28 mouse cellular contexts compared by ENCODE assay signal in the genomic region with DNA sequence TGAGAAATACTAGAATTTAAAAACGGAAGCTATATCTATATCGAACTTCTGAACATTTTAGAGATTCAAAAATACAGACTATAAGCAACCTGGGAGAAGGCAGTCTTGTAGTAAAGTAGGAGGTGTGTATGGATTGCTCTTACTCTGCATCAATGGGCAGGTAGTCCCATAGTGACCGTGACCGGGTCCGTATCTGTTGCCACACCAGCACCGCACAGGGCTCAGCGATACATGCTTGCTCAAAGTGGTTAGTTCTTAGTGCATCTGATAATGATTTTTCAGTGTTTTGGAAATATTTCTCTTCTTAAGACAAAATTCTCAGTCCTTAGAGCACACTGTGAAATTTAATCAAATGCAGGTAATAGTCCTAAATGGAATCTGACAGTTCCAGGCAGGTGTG.
"Had no signal": no experiment of that assay in that cellular context is flagged by ENCODE, and none has a peak within 500 bp of the region (broad histone marks: within the 10 kb centered on the region; RNA-seq: fewer than 3 reads in every experiment).

No protein-coding gene starts in this region.

- H3K27ac ChIP-seq: embryonic facial prominence, embryonic 10.5 days; embryonic facial prominence, embryonic 12.5 days; embryonic facial prominence, embryonic 13.5 days; embryonic facial prominence, embryonic 15.5 days; forebrain, embryonic 10.5 days; forebrain, embryonic 12.5 days; forebrain, embryonic 13.5 days; forebrain, embryonic 15.5 days; gastrocnemius, adult 2 months; heart, adult 2 months had no signal

- H3K4me3 ChIP-seq: embryonic facial prominence, embryonic 10.5 days; embryonic facial prominence, embryonic 12.5 days; embryonic facial prominence, embryonic 13.5 days; embryonic facial prominence, embryonic 15.5 days; erythroblast, embryonic 14.5 days; forebrain, embryonic 10.5 days; forebrain, embryonic 12.5 days; forebrain, embryonic 13.5 days; forebrain, embryonic 15.5 days; gastrocnemius, adult 2 months; heart, adult 2 months had no signal

- H3K27me3 ChIP-seq: embryonic facial prominence, embryonic 12.5 days; embryonic facial prominence, embryonic 13.5 days; embryonic facial prominence, embryonic 15.5 days; forebrain, embryonic 12.5 days; forebrain, embryonic 13.5 days; forebrain, embryonic 15.5 days had no signal

- H3K36me3 ChIP-seq: embryonic facial prominence, embryonic 10.5 days; embryonic facial prominence, embryonic 12.5 days; embryonic facial prominence, embryonic 13.5 days; embryonic facial prominence, embryonic 15.5 days; forebrain, embryonic 10.5 days; forebrain, embryonic 12.5 days; forebrain, embryonic 15.5 days had no signal

- H3K4me2 ChIP-seq: embryonic facial prominence, embryonic 12.5 days; embryonic facial prominence, embryonic 13.5 days; embryonic facial prominence, embryonic 15.5 days; forebrain, embryonic 12.5 days; forebrain, embryonic 13.5 days; forebrain, embryonic 15.5 days had no signal

- H3K9ac ChIP-seq: embryonic facial prominence, embryonic 12.5 days; embryonic facial prominence, embryonic 13.5 days; embryonic facial prominence, embryonic 15.5 days; forebrain, embryonic 12.5 days; forebrain, embryonic 13.5 days; forebrain, embryonic 15.5 days; forebrain, postnatal 0 days had no signal

- ATAC-seq: forebrain, embryonic 13.5 days; forebrain, embryonic 14.5 days; forebrain, embryonic 15.5 days; forebrain, embryonic 16.5 days; forebrain, postnatal 0 days had no signal

- H3K4me1 ChIP-seq: embryonic facial prominence, embryonic 10.5 days; embryonic facial prominence, embryonic 12.5 days; embryonic facial prominence, embryonic 13.5 days; embryonic facial prominence, embryonic 15.5 days; forebrain, embryonic 10.5 days; forebrain, embryonic 12.5 days; forebrain, embryonic 13.5 days; forebrain, embryonic 15.5 days had no signal

- DNase-seq: cerebellum, adult 2 months; cerebellum, adult 8-10 months; cerebellum, adult 9-10 months; cerebellum, adult 9-11 months; cerebellum, postnatal 10 days; cerebellum, postnatal 14 days; cerebellum, postnatal 25 days; cerebellum, postnatal 36 days; embryo, embryonic 11 days; forebrain, postnatal 0 days; gastrocnemius, adult 2 months; gastrocnemius, postnatal 10 days; gastrocnemius, postnatal 14 days; gastrocnemius, postnatal 25 days; gastrocnemius, postnatal 36 days; heart, adult 18-20 months; heart, adult 2 months had no signal

- H3K9me3 ChIP-seq: embryonic facial prominence, embryonic 10.5 days; embryonic facial prominence, embryonic 12.5 days; embryonic facial prominence, embryonic 13.5 days; embryonic facial prominence, embryonic 15.5 days; forebrain, embryonic 10.5 days; forebrain, embryonic 12.5 days; forebrain, embryonic 13.5 days; forebrain, embryonic 15.5 days had no signal
